ENCODE assay signal across 14 mouse cellular contexts in genomic region chr4:43060286-43060685, GRCm38 (mm10). TPM values are rescaled to one million over a fixed set of nuclear protein-coding genes. Genes with fewer than 3 reads are reported as not detected.
DNase-seq lines count a peak whose midpoint lies in the region; ATAC-seq and TF ChIP-seq lines count a peak whose summit lies in the region.
"Had no signal": no experiment of that assay in that cellular context is flagged by ENCODE, and none has a peak within 500 bp of the region (broad histone marks: within the 10 kb centered on the region; RNA-seq: fewer than 3 reads in every experiment).

No protein-coding gene starts in this region.

- no peak for DNase-seq in heart, postnatal 14 days
- no peak for DNase-seq in lung, postnatal 0 days (ENCODE audit: low spot score)
- no peak for DNase-seq in lung, postnatal 4 days
- DNase-seq in spleen, postnatal 10 days (ENCODE audit: low spot score in 2 of 2), result no peak
- DNase-seq in yolk sac, embryonic 10.5 days (ENCODE audit: low spot score), result no peak
- DNase-seq: cerebellum, postnatal 25 days; left cerebral cortex, postnatal 4 days; right cerebral cortex, adult 18-20 months had no signal

- WGBS in heart, embryonic 12.5 days, result 47% methylated on average over 3 of the region's 3 CpGs
- 48% methylated on average over 3 of the region's 3 CpGs for WGBS in lung, postnatal 0 days
- WGBS in heart, embryonic 14.5 days, result 60% methylated on average over 3 of the region's 3 CpGs
- 63% methylated on average over 3 of the region's 3 CpGs for WGBS in neural tube, embryonic 15.5 days

- H3K27ac ChIP-seq in heart, embryonic 12.5 days (ENCODE audit: poor library complexity, severe bottlenecking), result no peak overlapping the region
- H3K27ac ChIP-seq in lung, postnatal 0 days (ENCODE audit: low read length), result no peak overlapping the region
- H3K27ac ChIP-seq in heart, embryonic 14.5 days (replicated peaks in 1 of 2; ENCODE audit: control insufficient read depth in 1 of 2, insufficient read depth in 1 of 2, low read depth in 2 of 2, low read length in 2 of 2), result no peak overlapping the region
- H3K27ac ChIP-seq in neural tube, embryonic 15.5 days (replicated peaks), result no peak overlapping the region
- H3K27ac ChIP-seq: embryonic facial prominence, embryonic 13.5 days; liver, embryonic 14.5 days; macrophage had no signal

- H3K4me2 ChIP-seq in heart, embryonic 12.5 days, result no peak overlapping the region
- no peak overlapping the region for H3K4me2 ChIP-seq in lung, postnatal 0 days (replicated peaks; ENCODE audit: low read depth, low read length)
- H3K4me2 ChIP-seq in heart, embryonic 14.5 days (ENCODE audit: low read length), result peak overlapping the region; percentile 78
- peak overlapping the region; percentile 75 for H3K4me2 ChIP-seq in neural tube, embryonic 15.5 days

- H3K9me3 ChIP-seq in heart, embryonic 12.5 days (replicated peaks), result no peaks in the 10 kb centered on the region
- no peaks in the 10 kb centered on the region for H3K9me3 ChIP-seq in lung, postnatal 0 days (ENCODE audit: low read length)
- no peaks in the 10 kb centered on the region for H3K9me3 ChIP-seq in heart, embryonic 14.5 days (ENCODE audit: control insufficient read depth, low read length)
- H3K9me3 ChIP-seq in neural tube, embryonic 15.5 days (replicated peaks), result no peaks in the 10 kb centered on the region
- H3K9me3 ChIP-seq: embryonic facial prominence, embryonic 13.5 days had no signal

- no peak for ATAC-seq in heart, embryonic 12.5 days (ENCODE audit: insufficient number of reproducible peaks, low FRiP score)
- no peak for ATAC-seq in lung, postnatal 0 days
- no peak for ATAC-seq in heart, embryonic 14.5 days (ENCODE audit: insufficient number of reproducible peaks, insufficient read depth, low FRiP score, low read depth)
- no peak for ATAC-seq in neural tube, embryonic 15.5 days (ENCODE audit: low FRiP score)

- no peaks in the 10 kb centered on the region for H3K27me3 ChIP-seq in heart, embryonic 12.5 days (replicated peaks)
- 0 out of 2 replicates have a peak, but pooled peaks cover 5% of the 10 kb centered on the region for H3K27me3 ChIP-seq in lung, postnatal 0 days (replicated peaks; ENCODE audit: insufficient read depth, low read length)
- H3K27me3 ChIP-seq in heart, embryonic 14.5 days (ENCODE audit: control insufficient read depth, insufficient read depth, low read length), result no peaks in the 10 kb centered on the region
- no peaks in the 10 kb centered on the region for H3K27me3 ChIP-seq in neural tube, embryonic 15.5 days (replicated peaks)

- H3K36me3 ChIP-seq in heart, embryonic 12.5 days, result no peaks in the 10 kb centered on the region
- H3K36me3 ChIP-seq in lung, postnatal 0 days (ENCODE audit: insufficient read depth, low read length), result no peaks in the 10 kb centered on the region
- H3K36me3 ChIP-seq in heart, embryonic 14.5 days (ENCODE audit: control insufficient read depth, insufficient read depth, low read length), result no peaks in the 10 kb centered on the region
- no peaks in the 10 kb centered on the region for H3K36me3 ChIP-seq in neural tube, embryonic 15.5 days
- H3K36me3 ChIP-seq: embryonic facial prominence, embryonic 13.5 days had no signal

- intact Hi-C loops in heart, postnatal 14 days (cut with DNase I), result no loop called here

- H3K4me3 ChIP-seq in heart, embryonic 12.5 days, result peak overlapping the region; percentile 76
- H3K4me3 ChIP-seq in lung, postnatal 0 days (ENCODE audit: low read depth, low read length), result no peak overlapping the region
- peak overlapping the region in 1 of 2 experiments; percentile 76; a peak in 2 of 4 replicates for H3K4me3 ChIP-seq in heart, embryonic 14.5 days (ENCODE audit: control insufficient read depth in 1 of 2, insufficient read depth in 1 of 2, low read depth in 1 of 2, low read length in 2 of 2)
- H3K4me3 ChIP-seq in neural tube, embryonic 15.5 days (replicated peaks), result 0 out of 2 replicates have a peak overlapping the region, but pooled peaks have one; percentile 82

- TF ChIP-seq CTCF in lung, postnatal 0 days (IDR thresholded peaks at IDR 0.05), result peak; percentile 10; the same call in 1 of the 2 replicates

- peaks cover 15% of the 10 kb centered on the region; the same call in 1 of the 2 replicates for H3K4me1 ChIP-seq in heart, embryonic 12.5 days (replicated peaks)
- no peaks in the 10 kb centered on the region for H3K4me1 ChIP-seq in lung, postnatal 0 days (ENCODE audit: insufficient read depth, low read depth, low read length)
- H3K4me1 ChIP-seq in heart, embryonic 14.5 days (ENCODE audit: control insufficient read depth in 2 of 2, insufficient read depth in 2 of 2, low read length in 2 of 2), result peaks cover 0 to 24% of the 10 kb centered on the region in 2 experiments; a peak in 2 of 4 replicates
- H3K4me1 ChIP-seq in neural tube, embryonic 15.5 days, result peaks cover 19% of the 10 kb centered on the region

- H3K9ac ChIP-seq in heart, embryonic 12.5 days, result no peak overlapping the region
- H3K9ac ChIP-seq in lung, postnatal 0 days (replicated peaks; ENCODE audit: low read depth), result no peak overlapping the region
- 0 out of 2 replicates have a peak overlapping the region, but pooled peaks have one; percentile 4 for H3K9ac ChIP-seq in heart, embryonic 14.5 days (ENCODE audit: low read length)
- no peak overlapping the region for H3K9ac ChIP-seq in neural tube, embryonic 15.5 days (replicated peaks)
- H3K9ac ChIP-seq: embryonic facial prominence, embryonic 13.5 days; liver, embryonic 14.5 days had no signal

- no peak for TF ChIP-seq EP300 in lung, postnatal 0 days (IDR thresholded peaks at IDR 0.05)

RNA-seq across cellular contexts. Expression of gene Unc13b, which starts 1.5 kb away (rescaled TPM):
- polyA plus RNA-seq in heart, embryonic 12.5 days (2016; fragmentation: Nextera tagmentation; extraction: Ambion mirVana), result 15.1 and 15.8 TPM in 2 replicates
- 10 to 100 TPM; 20.3 to 25.2 TPM for total RNA-seq in heart, postnatal 14 days (2021)
- 3.0 and 4.9 TPM in 2 replicates for polyA plus RNA-seq in lung, postnatal 0 days (2015; fragmentation: Nextera tagmentation; extraction: Ambion mirVana)
- polyA plus RNA-seq in heart, embryonic 14.5 days (2014; fragmentation: Nextera tagmentation; extraction: Ambion mirVana), result 16.4 and 19.1 TPM in 2 replicates
- 11.1 and 12.3 TPM in 2 replicates for polyA plus RNA-seq in neural tube, embryonic 15.5 days (2015; fragmentation: Nextera tagmentation; extraction: Ambion mirVana)

RNA-seq across cellular contexts. Expression of gene Fam214b, which starts 14.3 kb away (rescaled TPM):
- polyA plus RNA-seq in heart, embryonic 12.5 days (2016; fragmentation: Nextera tagmentation; extraction: Ambion mirVana), result 17.4 and 19.3 TPM in 2 replicates
- 10 to 100 TPM; 33.7 to 33.8 TPM for total RNA-seq in heart, postnatal 14 days (2021)
- polyA plus RNA-seq in lung, postnatal 0 days (2015; fragmentation: Nextera tagmentation; extraction: Ambion mirVana), result 10.7 and 10.9 TPM in 2 replicates
- polyA plus RNA-seq in heart, embryonic 14.5 days (2014; fragmentation: Nextera tagmentation; extraction: Ambion mirVana), result 10.5 and 12.0 TPM in 2 replicates
- 27.5 and 28.5 TPM in 2 replicates for polyA plus RNA-seq in neural tube, embryonic 15.5 days (2015; fragmentation: Nextera tagmentation; extraction: Ambion mirVana)

RNA-seq across cellular contexts. Expression of gene Stoml2, which starts 28.8 kb away (rescaled TPM):
- polyA plus RNA-seq in heart, embryonic 12.5 days (2016; fragmentation: Nextera tagmentation; extraction: Ambion mirVana), result 208 and 219 TPM in 2 replicates
- total RNA-seq in heart, postnatal 14 days (2021), result 10 to 100 TPM; 97.8 to 99.2 TPM
- polyA plus RNA-seq in lung, postnatal 0 days (2015; fragmentation: Nextera tagmentation; extraction: Ambion mirVana), result 123 and 140 TPM in 2 replicates
- 201 and 211 TPM in 2 replicates for polyA plus RNA-seq in heart, embryonic 14.5 days (2014; fragmentation: Nextera tagmentation; extraction: Ambion mirVana)
- 231 and 240 TPM in 2 replicates for polyA plus RNA-seq in neural tube, embryonic 15.5 days (2015; fragmentation: Nextera tagmentation; extraction: Ambion mirVana)

RNA-seq across cellular contexts. Expression of gene Pigo, which starts 34.7 kb away (rescaled TPM):
- 15.8 and 18.7 TPM in 2 replicates for polyA plus RNA-seq in heart, embryonic 12.5 days (2016; fragmentation: Nextera tagmentation; extraction: Ambion mirVana)
- total RNA-seq in heart, postnatal 14 days (2021), result 10 to 100 TPM; 22.1 to 24.5 TPM
- 9.5 and 9.8 TPM in 2 replicates for polyA plus RNA-seq in lung, postnatal 0 days (2015; fragmentation: Nextera tagmentation; extraction: Ambion mirVana)
- 12.0 and 13.0 TPM in 2 replicates for polyA plus RNA-seq in heart, embryonic 14.5 days (2014; fragmentation: Nextera tagmentation; extraction: Ambion mirVana)
- polyA plus RNA-seq in neural tube, embryonic 15.5 days (2015; fragmentation: Nextera tagmentation; extraction: Ambion mirVana), result 27.8 and 30.8 TPM in 2 replicates

RNA-seq across cellular contexts. Expression of gene Fancg, which starts 50.0 kb away (rescaled TPM):
- polyA plus RNA-seq in heart, embryonic 12.5 days (2016; fragmentation: Nextera tagmentation; extraction: Ambion mirVana), result 12.2 and 12.9 TPM in 2 replicates
- 1 to 10 TPM; 4.7 to 4.8 TPM for total RNA-seq in heart, postnatal 14 days (2021)
- polyA plus RNA-seq in lung, postnatal 0 days (2015; fragmentation: Nextera tagmentation; extraction: Ambion mirVana), result 6.4 and 7.9 TPM in 2 replicates
- polyA plus RNA-seq in heart, embryonic 14.5 days (2014; fragmentation: Nextera tagmentation; extraction: Ambion mirVana), result 10.8 and 11.7 TPM in 2 replicates
- polyA plus RNA-seq in neural tube, embryonic 15.5 days (2015; fragmentation: Nextera tagmentation; extraction: Ambion mirVana), result 21.0 and 22.8 TPM in 2 replicates

Comparison
In these comparisons a context has a peak if more than half of its experiments do, and no peak if none do; other contexts are left out.
1. H3K4me2 ChIP-seq: peak in heart, embryonic 14.5 days (single experiment) and neural tube, embryonic 15.5 days (single experiment); none in heart, embryonic 12.5 days (single experiment) and lung, postnatal 0 days (single experiment).